Mouse (Mus musculus): ENCODE measurements at regions not wholly inside any gene's neighbourhood (a gene's known extent, or its start where the extent isn't known, plus 50 kb on each side); places are given as distances from the start of the nearest gene placed in this dataset.

- no peak for TF ChIP-seq GATA1 (IDR thresholded peaks at IDR 0.05; ENCODE audit: borderline replicate concordance, low read length)
- TF ChIP-seq FLI1 (IDR thresholded peaks at IDR 0.05; ENCODE audit: low read length), result no peak
These were observed 116.1 kb upstream of the Olig3 start for GRCm38 (mm10) chr10:19240102-19240759.
